Mouse (Mus musculus): ENCODE data around the gene B3gnt8.

- TF ChIP-seq POLR2A (IDR thresholded peaks at IDR 0.05; ENCODE audit: control insufficient read depth, low read depth, low read length) (no peak), CTCF (IDR thresholded peaks at IDR 0.05; ENCODE audit: control insufficient read depth, insufficient read depth, insufficient replicate concordance, low read depth, low read length) (no peak)
These were observed 40.9 kb upstream of the B3gnt8 start for GRCm38 (mm10) chr7:25585351-25586204.
